Comparison of ENCODE assay signal across 15 mouse cellular contexts in genomic region chr6:101318530-101318929, GRCm38 (mm10). TPM values are rescaled to one million over a fixed set of nuclear protein-coding genes. Genes with fewer than 3 reads are reported as not detected.
DNase-seq lines count a peak whose midpoint lies in the region; ATAC-seq and TF ChIP-seq lines count a peak whose summit lies in the region.
"Had no signal": no experiment of that assay in that cellular context is flagged by ENCODE, and none has a peak within 500 bp of the region (broad histone marks: within the 10 kb centered on the region; RNA-seq: fewer than 3 reads in every experiment).

No protein-coding gene starts in this region.

- H3K79me2 ChIP-seq in heart, adult 2 months (replicated peaks; ENCODE audit: control insufficient read depth, insufficient read depth, low read length) = peaks cover 2% of the 10 kb centered on the region; the same call in 1 of the 2 replicates

- H3K27ac ChIP-seq in heart, adult 2 months = peak overlapping the region; percentile 18; the same call in 1 of the 2 replicates
- H3K27ac ChIP-seq in lung, postnatal 0 days (ENCODE audit: low read length) = 0 out of 2 replicates have a peak overlapping the region, but pooled peaks have one; percentile 20
- H3K27ac ChIP-seq in embryonic facial prominence, embryonic 15.5 days (replicated peaks) = peak overlapping the region; percentile 39
- H3K27ac ChIP-seq in stomach, embryonic 14.5 days (ENCODE audit: low read length) = peak overlapping the region; percentile 58; the same call in 1 of the 2 replicates

- 49% methylated on average over 6 of the region's 6 CpGs for WGBS in heart, adult 2 months
- 56% methylated on average over 6 of the region's 6 CpGs for WGBS in lung, postnatal 0 days
- 63% methylated on average over 6 of the region's 6 CpGs for WGBS in lung, adult 2 months
- 25% methylated on average over 6 of the region's 6 CpGs for WGBS in embryonic facial prominence, embryonic 15.5 days
- 49% methylated on average over 6 of the region's 6 CpGs for WGBS in stomach, embryonic 14.5 days

- intact Hi-C loops in heart, adult 2 months (cut with DNase I) = no loop called here

- H3K27me3 ChIP-seq in heart, adult 2 months (ENCODE audit: control insufficient read depth, insufficient read depth, low read length) = no peaks in the 10 kb centered on the region
- no peaks in the 10 kb centered on the region for H3K27me3 ChIP-seq in lung, postnatal 0 days (replicated peaks; ENCODE audit: insufficient read depth, low read length)
- no peaks in the 10 kb centered on the region for H3K27me3 ChIP-seq in embryonic facial prominence, embryonic 15.5 days
- H3K27me3 ChIP-seq in stomach, embryonic 14.5 days (ENCODE audit: control insufficient read depth, insufficient read depth, low read length) = no peaks in the 10 kb centered on the region
- H3K27me3 ChIP-seq: CH12.LX had no signal

- ATAC-seq in lung, postnatal 0 days = no peak
- ATAC-seq in embryonic facial prominence, embryonic 15.5 days (ENCODE audit: insufficient number of reproducible peaks, low FRiP score, low TSS enrichment, low read depth) = no peak
- no peak for ATAC-seq in stomach, embryonic 14.5 days (ENCODE audit: insufficient number of reproducible peaks, insufficient read depth, low FRiP score, low read depth)

- no peak for TF ChIP-seq CTCF in heart, adult 2 months (IDR thresholded peaks at IDR 0.05)
- TF ChIP-seq CTCF in lung, postnatal 0 days (IDR thresholded peaks at IDR 0.05) = no peak
- TF ChIP-seq CTCF in lung, adult 2 months (IDR thresholded peaks at IDR 0.05; ENCODE audit: insufficient read depth, low read length) = no peak

- H3K4me2 ChIP-seq in lung, postnatal 0 days (replicated peaks; ENCODE audit: low read depth, low read length) = no peak overlapping the region
- H3K4me2 ChIP-seq in embryonic facial prominence, embryonic 15.5 days (replicated peaks) = no peak overlapping the region
- no peak overlapping the region for H3K4me2 ChIP-seq in stomach, embryonic 14.5 days (replicated peaks; ENCODE audit: low read depth, low read length)

- no peak for TF ChIP-seq EP300 in heart, adult 2 months (IDR thresholded peaks at IDR 0.05; ENCODE audit: insufficient read depth, low read depth, low read length)
- no peak for TF ChIP-seq EP300 in lung, postnatal 0 days (IDR thresholded peaks at IDR 0.05)

- H3K9me3 ChIP-seq in lung, postnatal 0 days (ENCODE audit: low read length) = no peaks in the 10 kb centered on the region
- H3K9me3 ChIP-seq in embryonic facial prominence, embryonic 15.5 days (replicated peaks) = no peaks in the 10 kb centered on the region
- no peaks in the 10 kb centered on the region for H3K9me3 ChIP-seq in stomach, embryonic 14.5 days (ENCODE audit: control insufficient read depth, low read depth, low read length)

- TF ChIP-seq POLR2A in heart, adult 2 months (IDR thresholded peaks at IDR 0.05; ENCODE audit: insufficient read depth, low read depth, low read length) = no peak
- TF ChIP-seq POLR2A in lung, adult 2 months (IDR thresholded peaks at IDR 0.05; ENCODE audit: borderline replicate concordance, extremely low read depth, low read depth, low read length) = no peak

- DNase-seq in heart, adult 2 months = no peak
- DNase-seq in heart, adult 18-20 months = no peak
- DNase-seq in lung, postnatal 0 days (ENCODE audit: low spot score) = no peak
- DNase-seq in lung, adult 2 months = no peak
- no peak for DNase-seq in ovary, postnatal 14 days (ENCODE audit: low spot score)
- DNase-seq in adrenal gland, postnatal 10 days = no peak
- DNase-seq: cerebellum, postnatal 36 days; heart, postnatal 36 days; kidney, postnatal 14 days; lung, adult 18-20 months; right cerebral cortex, adult 18-20 months had no signal

- H3K36me3 ChIP-seq in heart, adult 2 months (ENCODE audit: control insufficient read depth, insufficient read depth, low read length) = no peaks in the 10 kb centered on the region; the same call in 1 of the 2 replicates
- no peaks in the 10 kb centered on the region for H3K36me3 ChIP-seq in lung, postnatal 0 days (ENCODE audit: insufficient read depth, low read length)
- no peaks in the 10 kb centered on the region for H3K36me3 ChIP-seq in embryonic facial prominence, embryonic 15.5 days
- no peaks in the 10 kb centered on the region for H3K36me3 ChIP-seq in stomach, embryonic 14.5 days (ENCODE audit: control insufficient read depth, insufficient read depth, low read length)

- H3K4me3 ChIP-seq in heart, adult 2 months = no peak overlapping the region
- no peak overlapping the region for H3K4me3 ChIP-seq in lung, postnatal 0 days (ENCODE audit: low read depth, low read length)
- no peak overlapping the region for H3K4me3 ChIP-seq in lung, adult 2 months (replicated peaks; ENCODE audit: extremely low read depth, low read depth, low read length)
- no peak overlapping the region for H3K4me3 ChIP-seq in embryonic facial prominence, embryonic 15.5 days (replicated peaks)
- H3K4me3 ChIP-seq in stomach, embryonic 14.5 days (ENCODE audit: low read depth, low read length) = no peak overlapping the region

- H3K4me1 ChIP-seq in heart, adult 2 months (ENCODE audit: control insufficient read depth, insufficient read depth, low read length) = peaks cover 5% of the 10 kb centered on the region; the same call in 1 of the 2 replicates
- H3K4me1 ChIP-seq in lung, postnatal 0 days (ENCODE audit: insufficient read depth, low read depth, low read length) = no peaks in the 10 kb centered on the region
- H3K4me1 ChIP-seq in lung, adult 2 months (ENCODE audit: control insufficient read depth, insufficient read depth, low read length) = no peaks in the 10 kb centered on the region
- H3K4me1 ChIP-seq in embryonic facial prominence, embryonic 15.5 days = peaks cover 26% of the 10 kb centered on the region
- peaks cover 19% of the 10 kb centered on the region; the same call in 1 of the 2 replicates for H3K4me1 ChIP-seq in stomach, embryonic 14.5 days (ENCODE audit: control insufficient read depth, insufficient read depth, low read length)

- peak overlapping the region; percentile 25; the same call in 1 of the 2 replicates for H3K9ac ChIP-seq in heart, adult 2 months (ENCODE audit: low read depth, low read length)
- H3K9ac ChIP-seq in lung, postnatal 0 days (replicated peaks; ENCODE audit: low read depth) = no peak overlapping the region
- H3K9ac ChIP-seq in embryonic facial prominence, embryonic 15.5 days = no peak overlapping the region
- no peak overlapping the region for H3K9ac ChIP-seq in stomach, embryonic 14.5 days (replicated peaks; ENCODE audit: low read depth, low read length)

RNA-seq across cellular contexts. Expression of gene Pdzrn3, which starts 59.2 kb away (rescaled TPM):
- 10 to 100 TPM; 28.7 to 32.2 TPM for total RNA-seq in heart, adult 2 months (2021)
- 19.3 and 21.8 TPM in 2 replicates for polyA plus RNA-seq in heart, adult 2 months (2012; rRNA removed)
- total RNA-seq in heart, adult 18-20 months (2021) = 10 to 100 TPM; 28.7 to 33.5 TPM
- 5.9 and 7.4 TPM in 2 replicates for polyA plus RNA-seq in lung, postnatal 0 days (2015; fragmentation: Nextera tagmentation; extraction: Ambion mirVana)
- 18.1 and 23.2 TPM in 2 replicates for polyA plus RNA-seq in lung, adult 2 months (2012; rRNA removed)
- polyA plus RNA-seq in embryonic facial prominence, embryonic 15.5 days (2015; fragmentation: Nextera tagmentation; extraction: Ambion mirVana) = 17.0 and 18.5 TPM in 2 replicates
- polyA plus RNA-seq in stomach, embryonic 14.5 days (2014; fragmentation: Nextera tagmentation; extraction: Ambion mirVana) = 18.3 and 18.9 TPM in 2 replicates
- total RNA-seq in adrenal gland, postnatal 10 days (2021) = 10 to 100 TPM; 15.7 to 21.4 TPM
- total RNA-seq: CH12.LX; monocyte, adult 5-6 weeks had no signal
